Mouse (Mus musculus) heart, adult 2 months (tissue): ENCODE measurements around the gene Bcl2l13.

ENCODE experiments used
- EP300 ChIP-seq: fragments of 200-500 bp; IDR thresholded peaks from 2 replicates; pipeline ENCODE4 v1.6.1; 2011; ENCODE audit warnings: low read depth, low read length, control low read depth; ENCODE audit not compliant: insufficient read depth
- POLR2A ChIP-seq: fragments of 200-500 bp; IDR thresholded peaks from 2 replicates; pipeline ENCODE4 v1.6.1; 2011; ENCODE audit warnings: mild to moderate bottlenecking, low read depth, low read length, control low read depth; ENCODE audit not compliant: insufficient read depth

GRCm38 (mm10) chr6:120868824-120869223 is 32.8 kb downstream of the Bcl2l13 start:
- no peak for TF ChIP-seq POLR2A
- no peak for TF ChIP-seq EP300
